Mouse (Mus musculus): ENCODE measurements around the gene Rpl13a. TPM values are rescaled to one million over a fixed set of nuclear protein-coding genes. Genes with fewer than 3 reads are reported as not detected.
"Not testable (repeated sequence)": the region's sequence is repeated elsewhere in the genome, so short reads cannot be mapped to it uniquely, and the experiment has no call there.

Gene Rpl13a
- polyA plus RNA-seq (2012; rRNA removed): 2,550 and 2,843 TPM in 2 replicates

DNA sequence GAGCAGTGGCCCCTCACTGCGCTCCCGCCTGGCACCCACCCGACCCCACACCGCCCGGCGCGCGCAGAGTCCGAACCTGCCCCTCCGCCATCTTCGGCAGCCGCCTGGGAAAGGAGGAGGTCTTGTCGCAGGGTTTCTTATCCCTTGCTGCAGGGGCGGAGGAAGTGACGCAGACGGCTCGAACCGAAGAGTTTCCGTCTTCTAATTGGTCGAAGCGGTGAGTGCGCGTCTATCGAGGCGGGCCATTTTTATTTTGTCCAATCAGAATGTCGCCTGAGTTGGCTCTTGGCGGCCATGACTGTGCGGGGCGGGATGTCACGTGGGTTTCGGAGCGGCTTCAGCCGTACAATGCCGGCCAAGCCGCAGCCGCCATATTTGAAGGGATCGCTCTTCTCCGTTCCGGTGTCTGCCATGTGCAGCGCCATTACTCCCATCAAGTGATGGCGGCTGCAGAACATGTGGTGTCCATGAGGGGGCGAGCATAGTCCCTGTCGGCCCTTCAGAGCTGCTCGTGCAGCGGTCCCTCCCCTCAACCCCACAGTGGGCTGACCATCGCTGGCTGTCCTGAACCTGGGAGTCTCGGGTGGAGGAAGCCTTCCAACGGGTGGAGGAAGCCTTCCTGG lies at the start of gene Rpl13a:
Gene Rpl13a (minus strand): TSS at position 138 of the 623 bp plus-strand sequence.
- DNase-seq (ENCODE audit: low read depth): peak; percentile 100
- TF ChIP-seq POLR2A (IDR thresholded peaks at IDR 0.05; ENCODE audit: borderline replicate concordance, extremely low read depth, insufficient read depth, insufficient read length, poor library complexity, severe bottlenecking) (peak; percentile 95), CTCF (IDR thresholded peaks at IDR 0.05; ENCODE audit: borderline replicate concordance, extremely low read depth, insufficient read depth, insufficient read length) (peak; percentile 74)

DNA sequence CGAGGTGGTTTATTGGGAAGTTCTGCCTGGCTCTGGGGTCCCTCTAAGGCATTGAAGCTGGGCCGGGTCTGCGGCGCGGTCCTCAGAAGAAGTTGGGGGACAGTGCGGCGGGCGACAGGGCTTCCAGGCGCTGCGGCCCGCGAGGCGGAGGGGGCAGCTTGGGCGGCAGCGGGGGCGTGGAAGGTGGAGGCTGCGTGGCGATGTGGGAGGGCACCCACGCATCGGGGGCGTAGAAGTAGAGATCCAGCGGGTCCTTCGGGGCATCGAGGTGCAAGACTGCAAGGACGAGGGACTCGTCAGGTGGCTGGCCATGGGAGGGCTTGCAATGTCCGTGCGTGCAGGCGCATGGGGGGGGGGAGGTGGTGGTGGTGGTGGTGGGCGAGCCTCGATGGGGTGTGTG lies 47.8 kb upstream of the Rpl13a start:
- TF ChIP-seq CTCF (IDR thresholded peaks at IDR 0.05; ENCODE audit: borderline replicate concordance, extremely low read depth, insufficient read depth, insufficient read length) (no peak), POLR2A (IDR thresholded peaks at IDR 0.05; ENCODE audit: borderline replicate concordance, extremely low read depth, insufficient read depth, insufficient read length, poor library complexity, severe bottlenecking) (no peak)
- DNase-seq (ENCODE audit: low read depth): no peak

DNA sequence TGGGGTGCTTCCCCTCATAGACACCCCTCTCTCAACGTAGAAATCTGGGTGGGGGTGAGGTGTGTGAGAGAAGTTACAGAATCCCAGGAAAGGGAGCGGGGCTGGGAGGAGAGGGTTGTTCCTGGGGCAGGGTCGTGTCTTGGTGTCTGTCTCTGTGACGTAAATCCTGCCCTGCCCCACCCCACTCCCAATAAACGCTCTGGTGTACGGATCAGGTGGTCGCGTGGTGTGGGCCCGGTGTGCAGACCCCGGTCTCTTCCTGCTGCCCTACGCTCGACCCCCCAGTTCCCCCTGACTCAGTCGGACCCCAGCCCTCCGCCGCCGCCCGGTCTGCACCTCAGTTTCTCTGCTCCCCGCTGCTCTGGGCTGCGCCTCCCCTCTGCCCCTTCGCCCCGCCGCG lies 47.4 kb upstream of the Rpl13a start:
- no peak for TF ChIP-seq POLR2A (IDR thresholded peaks at IDR 0.05; ENCODE audit: borderline replicate concordance, extremely low read depth, insufficient read depth, insufficient read length, poor library complexity, severe bottlenecking)
- TF ChIP-seq CTCF (IDR thresholded peaks at IDR 0.05; ENCODE audit: borderline replicate concordance, extremely low read depth, insufficient read depth, insufficient read length): no peak
- DNase-seq (ENCODE audit: low read depth): no peak

DNA sequence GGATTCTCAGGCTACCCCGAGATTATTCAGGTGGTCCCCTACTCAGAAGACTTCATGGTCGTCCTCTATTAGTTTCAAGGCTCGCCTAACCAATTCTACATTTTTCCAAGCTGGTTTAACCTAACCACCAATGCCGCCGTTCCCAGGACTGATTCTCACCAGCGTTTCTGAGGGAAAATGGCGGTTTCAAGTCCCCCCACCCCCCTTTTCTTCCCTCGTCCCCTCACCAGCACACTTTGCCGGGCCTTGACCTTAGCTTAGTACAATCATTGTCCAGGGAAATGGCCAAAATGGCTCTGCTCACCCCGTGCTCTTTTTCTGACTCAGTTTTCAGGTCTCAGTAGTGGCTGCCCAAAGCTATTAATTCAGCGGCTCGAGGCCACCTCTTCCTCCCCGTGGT lies 46.8 kb upstream of the Rpl13a start:
- TF ChIP-seq POLR2A (IDR thresholded peaks at IDR 0.05; ENCODE audit: borderline replicate concordance, extremely low read depth, insufficient read depth, insufficient read length, poor library complexity, severe bottlenecking) (no peak), CTCF (IDR thresholded peaks at IDR 0.05; ENCODE audit: borderline replicate concordance, extremely low read depth, insufficient read depth, insufficient read length) (no peak)
- no peak for DNase-seq (ENCODE audit: low read depth)

DNA sequence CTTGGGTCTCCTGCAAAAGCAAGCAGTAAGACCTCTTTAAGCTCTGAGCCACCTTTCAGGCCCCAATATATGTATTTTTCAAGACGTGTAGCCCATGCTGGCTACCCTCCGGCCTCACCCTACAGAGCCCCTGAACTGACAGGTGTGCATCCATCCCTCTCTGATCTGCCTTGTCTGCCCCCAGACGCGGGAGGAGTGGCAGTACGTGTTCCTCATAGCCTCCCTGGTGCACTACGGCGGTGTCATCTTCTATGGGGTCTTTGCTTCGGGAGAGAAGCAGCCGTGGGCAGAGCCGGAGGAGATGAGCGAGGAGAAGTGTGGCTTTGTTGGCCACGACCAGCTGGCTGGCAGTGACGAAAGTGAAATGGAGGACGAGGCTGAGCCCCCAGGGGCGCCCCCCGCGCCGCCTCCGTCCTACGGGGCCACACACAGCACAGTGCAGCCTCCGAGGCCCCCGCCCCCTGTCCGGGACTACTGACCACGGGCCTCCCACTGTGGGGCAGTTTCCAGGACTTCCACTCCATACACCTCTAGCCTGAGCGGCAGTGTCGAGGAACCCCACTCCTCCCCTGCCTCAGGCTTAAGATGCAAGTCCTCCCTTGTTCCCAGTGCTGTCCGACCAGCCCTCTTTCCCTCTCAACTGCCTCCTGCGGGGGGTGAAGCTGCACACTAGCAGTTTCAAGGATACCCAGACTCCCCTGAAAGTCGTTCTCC lies 46.2 kb upstream of the Rpl13a start:
- DNase-seq (ENCODE audit: low read depth): no peak
- TF ChIP-seq POLR2A (IDR thresholded peaks at IDR 0.05; ENCODE audit: borderline replicate concordance, extremely low read depth, insufficient read depth, insufficient read length, poor library complexity, severe bottlenecking) (no peak), CTCF (IDR thresholded peaks at IDR 0.05; ENCODE audit: borderline replicate concordance, extremely low read depth, insufficient read depth, insufficient read length) (no peak)

DNA sequence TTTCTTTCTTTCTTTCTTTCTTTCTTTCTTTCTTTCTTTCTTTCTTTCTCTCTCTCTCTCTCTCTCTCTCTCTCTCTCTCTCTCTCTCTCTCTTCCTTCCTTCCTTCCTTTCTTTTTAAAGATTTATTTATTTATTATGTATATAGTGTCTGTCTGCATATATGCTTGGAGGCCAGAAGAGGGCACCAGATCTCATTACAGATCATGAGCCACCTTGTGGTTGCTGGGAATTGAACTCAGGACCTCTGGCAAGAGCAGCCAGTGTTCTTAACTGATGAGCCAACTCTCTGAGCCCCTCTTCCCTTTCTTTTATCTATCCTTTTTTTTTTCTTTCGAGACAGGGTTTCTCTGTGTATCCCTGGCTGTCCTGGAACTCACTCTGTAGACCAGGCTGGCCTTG lies 45.2 kb upstream of the Rpl13a start:
- not testable (repeated sequence) for DNase-seq (ENCODE audit: low read depth)

DNA sequence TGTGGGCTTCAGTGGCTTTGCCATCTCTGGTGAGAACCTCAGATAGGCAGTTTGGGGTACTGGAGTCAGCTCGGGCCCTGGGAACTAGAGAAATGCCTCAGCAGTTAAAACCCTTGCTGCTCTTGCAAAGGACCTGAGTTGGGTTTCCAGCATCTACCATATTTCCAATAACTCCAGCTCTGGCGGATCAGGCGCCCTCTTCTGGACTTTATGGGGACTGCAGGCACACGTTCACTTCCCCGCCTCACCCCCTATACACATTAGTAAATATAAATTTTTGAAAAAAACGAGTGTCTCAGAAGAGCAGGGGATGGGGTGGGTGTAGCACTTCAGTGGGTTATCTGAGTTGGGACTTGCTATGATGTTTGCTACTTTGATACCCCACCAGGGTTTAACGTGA lies 44.4 kb upstream of the Rpl13a start:
- TF ChIP-seq POLR2A (IDR thresholded peaks at IDR 0.05; ENCODE audit: borderline replicate concordance, extremely low read depth, insufficient read depth, insufficient read length, poor library complexity, severe bottlenecking): no peak
- TF ChIP-seq CTCF (IDR thresholded peaks at IDR 0.05; ENCODE audit: borderline replicate concordance, extremely low read depth, insufficient read depth, insufficient read length): peak; percentile 38; the same call in 1 of the 2 replicates
- DNase-seq (ENCODE audit: low read depth): no peak

DNA sequence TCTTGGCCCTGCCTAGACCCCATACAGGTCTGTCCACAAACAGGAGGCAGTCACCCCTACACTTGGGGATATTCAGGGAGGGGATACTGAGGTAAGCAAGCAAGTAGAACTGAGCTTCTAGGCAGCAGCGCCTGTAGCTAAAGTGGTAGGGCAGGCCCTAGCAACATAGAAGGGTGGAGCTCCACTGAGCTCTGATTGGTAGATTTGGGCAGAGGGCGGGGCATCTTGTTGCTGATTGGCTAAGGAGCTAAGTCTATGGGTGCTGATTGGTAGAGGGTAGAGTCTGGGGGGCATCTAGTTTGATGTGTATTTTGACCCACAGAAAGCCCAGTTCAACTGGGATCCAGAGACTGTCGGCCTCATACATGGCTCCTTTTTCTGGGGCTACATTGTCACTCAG lies 40.9 kb upstream of the Rpl13a start:
- TF ChIP-seq POLR2A (IDR thresholded peaks at IDR 0.05; ENCODE audit: borderline replicate concordance, extremely low read depth, insufficient read depth, insufficient read length, poor library complexity, severe bottlenecking) (no peak), CTCF (IDR thresholded peaks at IDR 0.05; ENCODE audit: borderline replicate concordance, extremely low read depth, insufficient read depth, insufficient read length) (no peak)
- DNase-seq (ENCODE audit: low read depth): no peak

DNA sequence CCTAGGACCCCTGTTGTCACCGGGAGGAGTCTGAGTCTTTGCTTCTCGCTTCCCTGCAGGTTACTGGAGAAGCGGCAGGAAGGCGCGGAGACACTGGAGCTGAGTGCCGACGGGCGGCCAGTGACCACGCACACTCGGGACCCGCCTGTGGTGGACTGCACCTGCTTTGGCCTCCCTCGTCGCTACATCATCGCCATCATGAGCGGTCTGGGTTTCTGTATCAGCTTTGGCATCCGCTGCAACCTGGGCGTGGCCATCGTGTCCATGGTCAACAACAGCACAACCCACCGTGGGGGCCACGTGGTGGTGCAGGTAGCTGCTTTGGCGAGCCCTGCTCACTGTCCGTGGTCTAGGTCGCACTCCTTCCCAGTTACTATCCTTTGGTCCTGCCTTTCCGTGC lies 40.1 kb upstream of the Rpl13a start:
- no peak for TF ChIP-seq POLR2A (IDR thresholded peaks at IDR 0.05; ENCODE audit: borderline replicate concordance, extremely low read depth, insufficient read depth, insufficient read length, poor library complexity, severe bottlenecking)
- no peak for TF ChIP-seq CTCF (IDR thresholded peaks at IDR 0.05; ENCODE audit: borderline replicate concordance, extremely low read depth, insufficient read depth, insufficient read length)
- DNase-seq (ENCODE audit: low read depth): no peak

DNA sequence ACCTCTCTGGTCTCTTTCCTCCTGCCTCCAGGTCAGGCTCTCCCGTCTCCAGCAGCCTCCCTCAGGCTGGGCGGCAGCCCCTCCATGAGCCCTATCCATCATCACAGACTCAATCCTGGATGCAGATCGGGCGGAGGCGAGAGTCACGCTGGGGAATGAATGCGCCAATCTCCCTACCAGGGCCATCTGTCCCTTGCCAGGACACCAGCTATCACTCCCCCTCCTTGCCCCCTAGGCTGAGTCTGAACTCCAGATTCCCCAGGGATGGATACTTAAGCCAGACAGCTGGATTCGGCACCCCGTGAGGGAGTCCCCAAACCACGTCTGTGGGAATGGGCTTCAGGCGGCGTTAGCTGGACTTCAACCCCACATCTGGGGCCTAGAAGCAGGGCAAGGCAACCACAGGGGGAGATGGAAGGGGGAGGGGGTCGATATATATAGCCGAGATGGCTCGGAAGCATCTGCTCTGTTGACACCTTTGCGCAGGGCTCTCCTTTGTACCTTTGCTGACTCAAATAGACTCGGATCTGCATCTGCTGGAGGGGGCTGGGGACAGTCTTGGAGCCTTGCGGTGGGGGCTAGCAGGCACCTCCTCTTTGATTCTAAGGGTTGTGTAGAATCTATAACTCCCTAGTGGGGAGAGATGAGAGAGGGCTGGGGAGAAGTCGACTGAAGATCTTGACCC lies 39.3 kb upstream of the Rpl13a start:
- TF ChIP-seq CTCF (IDR thresholded peaks at IDR 0.05; ENCODE audit: borderline replicate concordance, extremely low read depth, insufficient read depth, insufficient read length) (no peak), POLR2A (IDR thresholded peaks at IDR 0.05; ENCODE audit: borderline replicate concordance, extremely low read depth, insufficient read depth, insufficient read length, poor library complexity, severe bottlenecking) (no peak)
- peak; percentile 57 for DNase-seq (ENCODE audit: low read depth)

DNA sequence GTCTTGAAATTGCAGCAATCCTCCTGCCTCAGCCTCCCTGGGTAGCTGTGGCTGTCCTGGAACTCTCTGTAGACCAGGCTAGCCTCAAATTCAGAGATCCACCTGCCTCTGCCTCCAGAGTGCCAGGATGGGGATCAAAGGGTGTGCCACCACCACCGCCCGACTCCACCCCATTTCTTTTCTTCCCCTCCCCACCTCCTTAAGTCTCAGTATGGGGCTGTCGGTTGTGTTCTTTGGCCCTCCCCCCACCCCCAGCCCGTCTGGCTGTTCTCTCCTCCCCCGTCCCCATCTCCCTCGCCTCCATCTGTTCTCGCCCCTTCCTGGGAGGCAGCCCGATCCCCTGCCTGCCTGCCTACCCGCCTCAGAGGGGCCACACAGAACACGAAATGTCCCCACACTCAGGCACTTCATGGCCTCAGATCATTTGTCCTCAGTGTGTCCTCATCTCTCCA lies 38.4 kb upstream of the Rpl13a start:
- no peak for TF ChIP-seq POLR2A (IDR thresholded peaks at IDR 0.05; ENCODE audit: borderline replicate concordance, extremely low read depth, insufficient read depth, insufficient read length, poor library complexity, severe bottlenecking)
- TF ChIP-seq CTCF (IDR thresholded peaks at IDR 0.05; ENCODE audit: borderline replicate concordance, extremely low read depth, insufficient read depth, insufficient read length): no peak
- peak; percentile 57 for DNase-seq (ENCODE audit: low read depth)
